Mouse (Mus musculus) adrenal gland, adult 8-10 months (tissue): Measurements from ENCODE around the gene Hemgn. TPM values are rescaled to one million over a fixed set of nuclear protein-coding genes. Genes with fewer than 3 reads are reported as not detected.
A peak's percentile ranks its signal among the peaks of the same experiment; 100 is the strongest.

ENCODE experiments used
- DNase-seq: peaks from one replicate; pipeline ENCODE4 v3.0.0; 2022
- total RNA-seq, 4 experiments: library from RNA; stranded (reverse); gene quantifications; 2 replicates each; pipeline ENCODE4 v1.2.4; 2022

Gene Hemgn
- total RNA-seq, 4 experiments from 2014 or later = 0.11 TPM; not detected in 3

- DNase-seq = no peak
Observed at GRCm38 (mm10) chr4:46412113-46412512, 1.2 kb downstream of the Hemgn start.

DNA sequence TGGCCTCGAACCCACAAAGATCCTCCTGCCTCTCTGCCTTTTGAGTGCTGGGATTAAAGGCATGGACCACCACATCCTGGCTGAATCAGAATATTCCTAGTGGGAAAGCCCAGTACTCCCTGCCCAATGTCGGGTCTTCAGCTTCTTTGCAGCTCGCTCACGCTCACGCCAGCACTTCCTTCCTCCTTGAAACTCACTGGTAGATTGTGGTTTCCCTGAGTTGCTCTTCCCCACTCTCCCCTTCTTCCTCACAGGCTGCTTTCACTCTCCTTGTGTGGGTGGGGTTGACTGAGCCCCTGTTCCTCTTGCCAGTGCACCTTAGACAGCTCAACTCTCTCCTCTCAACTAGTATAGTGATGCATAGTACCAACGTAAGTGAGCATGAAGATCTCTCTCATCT, 1.8 kb downstream of the Hemgn start:
- no peak for DNase-seq

DNA sequence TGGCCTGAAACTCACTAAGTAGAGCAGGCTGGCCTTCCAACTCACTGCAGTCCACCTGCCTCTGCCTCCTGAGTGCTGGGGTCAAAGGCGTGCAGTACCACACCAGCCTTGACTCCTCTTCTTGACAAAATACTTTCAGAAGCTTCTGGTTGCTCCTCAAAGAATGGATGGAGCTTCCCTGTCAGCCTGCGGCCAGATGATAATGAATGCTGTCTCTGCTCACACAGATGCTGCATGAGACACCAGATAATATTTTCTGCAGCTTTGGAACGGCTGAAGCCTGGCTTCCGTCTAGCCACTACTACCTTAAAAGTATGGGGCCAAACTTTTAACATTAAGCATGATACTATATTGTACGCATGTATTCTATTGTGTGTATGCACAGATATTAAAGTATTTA, 2.6 kb downstream of the Hemgn start:
- DNase-seq = no peak

DNA sequence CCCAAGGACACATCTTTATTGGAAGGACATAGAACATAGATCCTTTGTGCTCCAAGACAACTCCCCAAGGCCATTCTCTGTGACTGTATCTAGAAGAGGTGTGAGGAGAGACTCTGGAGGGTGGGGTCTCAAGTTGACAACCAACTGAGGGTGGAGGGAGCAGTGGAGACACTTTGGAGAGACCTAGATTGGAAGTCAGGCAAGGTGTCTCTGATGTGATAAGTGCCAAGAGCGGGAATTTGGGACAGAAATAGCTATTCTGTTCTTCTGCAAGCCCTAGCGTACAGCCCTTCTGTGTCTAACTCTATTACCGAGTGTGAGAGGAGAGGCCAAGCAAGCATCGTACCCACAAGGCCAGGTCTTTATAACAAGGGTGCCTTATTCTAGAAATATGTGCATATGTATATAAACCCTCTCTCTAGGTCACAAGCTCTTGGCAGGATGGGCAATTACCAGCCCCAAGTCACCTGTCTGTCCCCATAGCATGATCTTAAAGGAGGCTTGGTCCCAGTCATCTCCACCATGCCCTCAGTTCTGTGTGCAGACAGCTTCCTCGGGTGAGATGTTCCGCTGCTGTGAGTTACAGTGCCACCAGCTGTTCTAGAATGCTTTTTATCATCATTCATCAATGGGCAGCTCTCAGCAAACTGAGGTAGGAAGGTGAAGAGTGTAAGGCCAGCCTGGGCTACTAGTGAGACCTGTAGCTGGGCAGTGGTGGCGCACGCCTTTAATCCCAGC, 6.2 kb downstream of the Hemgn start:
- no peak for DNase-seq

GRCm38 (mm10) chr4:46404042-46404795, 9.1 kb downstream of the Hemgn start:
- DNase-seq = no peak

- no peak for DNase-seq
Observed at GRCm38 (mm10) chr4:46398839-46399238, 14.5 kb downstream of the Hemgn start.

GRCm38 (mm10) chr4:46395736-46396135, 17.6 kb downstream of the Hemgn start:
- no peak for DNase-seq

GRCm38 (mm10) chr4:46394388-46394787, 18.9 kb downstream of the Hemgn start:
- DNase-seq = no peak

DNA sequence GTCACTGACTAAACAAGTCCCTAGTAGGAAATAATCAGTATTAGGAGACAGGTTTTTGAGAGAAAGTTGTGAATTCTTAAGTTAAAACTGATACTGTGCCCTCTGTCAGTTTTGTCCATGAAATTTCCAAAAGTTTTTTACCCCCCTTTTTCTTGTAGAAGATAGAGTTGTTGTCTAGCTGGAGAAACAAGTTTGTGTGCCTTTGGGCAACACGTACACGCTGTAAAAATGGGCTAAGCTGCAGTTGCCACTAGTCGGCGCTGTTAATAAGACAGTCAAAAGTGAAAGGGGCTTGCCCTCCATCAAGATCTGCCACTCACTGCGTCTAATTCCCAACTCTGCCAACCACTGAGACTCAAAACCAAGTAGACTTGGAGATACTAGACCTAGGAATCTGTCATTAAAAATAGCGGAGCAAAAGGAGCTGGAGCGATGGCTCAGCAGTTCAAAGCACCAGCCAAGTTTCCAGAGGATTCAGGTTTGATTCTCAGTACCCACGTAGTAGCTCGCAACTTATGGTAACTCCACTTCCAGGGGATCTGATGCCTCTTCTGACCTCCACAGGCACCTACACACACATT, 22.8 kb downstream of the Hemgn start:
- peak; percentile 66 for DNase-seq

DNA sequence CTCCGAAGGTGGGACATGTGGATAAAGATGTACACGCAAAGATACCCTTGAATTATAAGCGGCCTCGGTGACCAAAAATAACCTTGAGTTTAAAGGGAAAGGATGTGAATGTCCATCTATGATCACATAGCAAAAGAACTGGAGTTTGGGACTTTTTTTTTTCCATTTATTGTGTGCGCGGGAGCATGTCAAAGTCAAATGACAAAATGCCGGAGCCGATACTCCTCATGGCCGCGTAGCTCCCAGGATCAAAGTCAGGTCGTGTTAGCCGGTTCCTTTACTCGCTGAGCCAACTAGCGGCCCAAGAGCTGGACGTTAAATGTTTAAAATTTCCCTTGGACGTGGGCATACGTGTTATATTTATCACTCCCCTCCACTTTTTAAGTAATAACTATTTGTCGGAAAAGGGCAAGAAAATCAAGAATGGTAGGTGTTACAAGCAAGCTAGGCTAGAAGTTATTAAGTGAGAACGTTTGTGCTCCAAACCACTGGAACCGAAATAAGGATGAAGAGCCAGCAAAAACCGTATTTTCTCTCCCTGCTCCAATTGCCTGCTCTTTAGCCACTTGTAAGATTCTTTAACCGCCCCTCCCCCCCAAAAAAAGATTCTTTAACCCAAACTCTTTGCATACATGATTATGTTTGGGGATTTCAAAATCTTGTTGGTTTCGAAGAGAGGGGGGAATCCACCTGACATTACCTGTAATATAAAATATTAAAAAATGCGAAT, 23.5 kb downstream of the Hemgn start:
- DNase-seq = no peak

- peak; percentile 92 for DNase-seq
Observed at GRCm38 (mm10) chr4:46389013-46389611, 24.2 kb downstream of the Hemgn start, which contains the start of gene Trmo. TSS of gene Trmo (minus strand) at chr4:46389437.

- no peak for DNase-seq
Observed at GRCm38 (mm10) chr4:46388556-46388955, 24.8 kb downstream of the Hemgn start.

GRCm38 (mm10) chr4:46374869-46375368, 38.4 kb downstream of the Hemgn start:
- DNase-seq = peak; percentile 79

GRCm38 (mm10) chr4:46374455-46374854, 38.9 kb downstream of the Hemgn start:
- DNase-seq = no peak

- DNase-seq = peak; percentile 77
Observed at GRCm38 (mm10) chr4:46371030-46371429, 42.3 kb downstream of the Hemgn start.

DNA sequence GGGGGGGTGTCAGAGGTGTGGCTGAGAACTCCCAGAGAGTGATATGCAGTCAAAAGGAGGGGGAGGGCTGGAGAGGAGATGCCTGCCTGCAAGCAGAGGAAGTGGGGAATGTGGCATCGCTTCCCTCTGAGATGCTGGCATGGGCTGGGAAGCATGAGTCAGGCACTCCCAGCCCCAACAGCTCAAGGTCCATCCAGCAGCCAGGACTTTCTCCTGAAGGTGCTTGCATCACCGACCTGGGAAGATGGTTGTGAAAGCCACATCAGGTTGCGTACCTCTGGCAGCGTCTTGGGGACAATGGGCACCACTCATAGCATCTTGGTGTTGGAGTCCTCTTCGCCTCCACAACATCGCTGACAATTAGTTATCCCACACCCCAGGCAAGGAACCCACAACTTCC, 42.9 kb downstream of the Hemgn start:
- DNase-seq = peak; percentile 50

DNA sequence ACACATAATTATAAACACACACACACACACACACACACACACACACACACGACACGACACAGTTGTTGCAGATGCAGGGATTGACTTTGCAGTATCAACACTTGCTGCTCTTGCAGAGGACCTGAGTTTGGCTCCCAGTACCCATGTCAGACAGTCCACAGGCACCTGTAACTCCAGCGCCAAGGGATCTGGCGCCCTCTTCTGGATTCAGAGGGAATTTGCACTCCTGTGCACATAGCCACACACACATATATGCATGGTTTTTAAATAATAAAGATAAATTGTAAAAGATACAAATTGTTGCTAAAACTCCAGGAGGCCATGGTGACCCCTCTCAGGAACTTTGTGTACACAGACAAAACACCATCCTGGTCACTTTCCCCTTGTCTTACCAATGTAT, 44.2 kb downstream of the Hemgn start:
- DNase-seq = no peak

DNA sequence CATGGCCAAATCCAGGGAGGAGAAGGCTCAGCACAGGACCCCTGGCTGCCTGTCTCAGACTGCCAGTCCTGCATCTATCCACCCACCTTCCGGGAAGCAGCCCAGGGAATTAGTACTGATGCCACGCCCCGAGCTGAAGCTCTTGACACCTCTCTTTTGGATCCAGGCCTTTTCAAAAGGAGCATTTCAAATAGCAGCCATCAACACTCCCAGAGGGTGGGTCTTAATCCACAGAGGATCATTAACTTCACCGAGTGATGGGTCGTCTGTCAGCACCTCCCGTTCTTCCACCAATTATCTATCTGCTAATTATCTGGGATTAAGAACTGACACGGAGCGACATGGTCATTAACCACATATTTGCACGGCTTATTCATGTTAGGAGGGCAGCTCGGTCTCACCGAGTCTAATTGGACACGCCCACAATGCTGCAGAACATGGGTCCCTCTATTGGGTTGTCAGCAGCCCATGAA, 45.8 kb downstream of the Hemgn start:
- no peak for DNase-seq

GRCm38 (mm10) chr4:46364360-46364759, 48.9 kb downstream of the Hemgn start:
- no peak for DNase-seq

GRCm38 (mm10) chr4:46361258-46361657, 52.0 kb downstream of the Hemgn start:
- no peak for DNase-seq

DNA sequence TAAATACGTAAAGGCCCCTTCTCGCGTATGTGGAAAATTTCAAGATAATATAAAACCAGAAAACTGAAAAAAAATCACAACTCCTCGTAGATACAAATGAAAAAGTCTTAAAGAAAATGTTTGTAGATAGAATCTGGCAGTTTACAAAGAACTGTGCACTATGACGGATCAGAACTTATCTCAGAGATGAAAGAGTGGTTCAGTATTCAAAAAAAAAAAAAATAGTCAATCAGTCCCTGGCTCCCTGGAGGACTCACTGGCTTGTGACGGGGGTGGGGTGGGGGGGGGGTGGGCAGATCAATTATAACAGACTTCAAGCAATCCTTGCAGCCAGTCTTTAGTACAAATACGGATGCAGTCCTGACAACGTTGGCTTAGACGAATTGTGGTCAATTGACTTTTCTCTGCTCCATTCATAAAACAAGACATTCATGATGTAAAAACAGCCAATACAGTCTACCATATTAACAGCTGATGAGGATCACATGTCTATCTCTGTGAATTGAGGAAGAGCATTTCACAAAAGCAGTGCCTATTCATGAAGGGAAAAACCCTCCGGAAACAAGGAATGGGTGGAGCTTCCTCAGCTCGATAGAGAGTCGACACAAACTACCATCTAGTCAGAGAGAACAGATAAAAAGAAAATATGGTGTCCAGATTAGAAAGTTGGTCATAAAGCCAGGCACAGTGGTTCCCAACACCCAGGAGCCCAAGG, 53.6 kb downstream of the Hemgn start:
- DNase-seq = no peak
